Mouse (Mus musculus) lung, embryonic 16.5 days (tissue): ENCODE results near the gene Padi2. TPM values are rescaled to one million over a fixed set of nuclear protein-coding genes. Genes with fewer than 3 reads are reported as not detected.
A peak's percentile ranks its signal among the peaks of the same experiment; 100 is the strongest.

ENCODE experiments used
- ATAC-seq: fragments of 200-750 bp; cut with Nextera tagmentation; 2 replicates; pipeline ENCODE4 v1.8.0; 2017; ENCODE audit warnings: low read depth, mild to moderate bottlenecking, moderate library complexity
- H3K27ac ChIP-seq: fragments of 300-500 bp; sonication (generic); 2 replicates; pipeline ENCODE4 v1.5.1; 2014; ENCODE audit warnings: mild to moderate bottlenecking, control low read depth, low read length
- H3K27me3 ChIP-seq: fragments of 300-500 bp; sonication (generic); 2 replicates; pipeline ENCODE4 v1.6.1; 2014; ENCODE audit warnings: low read depth, low read length, mixed read lengths; ENCODE audit not compliant: control insufficient read depth, insufficient read depth
- H3K36me3 ChIP-seq: fragments of 300-500 bp; sonication (generic); 2 replicates; pipeline ENCODE4 v1.6.1; 2014; ENCODE audit warnings: low read length; ENCODE audit not compliant: control insufficient read depth, insufficient read depth
- H3K4me1 ChIP-seq: fragments of 300-500 bp; sonication (generic); replicated peaks from 2 replicates; pipeline ENCODE4 v1.6.1; 2014; ENCODE audit warnings: low read length, mixed read lengths; ENCODE audit not compliant: control insufficient read depth, insufficient read depth
- H3K4me2 ChIP-seq: fragments of 300-500 bp; sonication (generic); 2 replicates; pipeline ENCODE4 v1.6.1; 2014; ENCODE audit warnings: low read depth, low read length, control low read depth
- H3K4me3 ChIP-seq: fragments of 300-500 bp; sonication (generic); 2 replicates; pipeline ENCODE4 v1.5.1; 2014; ENCODE audit warnings: mild to moderate bottlenecking, low read length, control low read depth
- H3K9ac ChIP-seq: fragments of 300-500 bp; sonication (generic); 2 replicates; pipeline ENCODE4 v1.6.1; 2014; ENCODE audit warnings: low read length, control low read depth
- H3K9me3 ChIP-seq: fragments of 300-500 bp; sonication (generic); 2 replicates; pipeline ENCODE4 v1.6.1; 2016; ENCODE audit warnings: low read length; ENCODE audit not compliant: control insufficient read depth
- WGBS: fragments of 180-500 bp; shearing (Covaris S2); extraction: QIAGEN DNeasy Blood & Tissue Kit; methylation state at CpG from one replicate; pipeline ENCODE4 v1.1.7; 2014; 5-methylcytosine and 5-hydroxymethylcytosine counted together
- polyA plus RNA-seq: library from polyadenylated mRNA; unstranded; fragments of >200 nt; fragmentation: Nextera tagmentation; extraction: Ambion mirVana; gene quantifications from 2 replicates; pipeline ENCODE4 v1.2.1, GENCODE M21; 2015

Padi2 gene
- polyA plus RNA-seq, 1 experiment from 2014 or later, result 2.1 TPM

GRCm38 (mm10) chr4:140959128-140959679 is 53.1 kb downstream of the Padi2 start:
- Histone ChIP-seq H3K27ac (no peak overlapping the region), H3K9me3 (no peaks in the 10 kb centered on the region), H3K36me3 (no peaks in the 10 kb centered on the region), H3K4me3 (no peak overlapping the region), H3K27me3 (peaks cover 5% of the 10 kb centered on the region), H3K4me1 (peaks cover 24% of the 10 kb centered on the region), H3K4me2 (no peak overlapping the region), H3K9ac (no peak overlapping the region)
- WGBS, result 64% methylated on average over 7 of the region's 7 CpGs
- no peak for ATAC-seq

GRCm38 (mm10) chr4:140959715-140960479 is 53.8 kb downstream of the Padi2 start:
- peaks cover 24% of the 10 kb centered on the region for H3K4me1 ChIP-seq
- no peaks in the 10 kb centered on the region for H3K36me3 ChIP-seq
- no peak overlapping the region; the same call in 1 of the 2 replicates for H3K4me2 ChIP-seq
- H3K27me3 ChIP-seq, result peaks cover 5% of the 10 kb centered on the region
- H3K9me3 ChIP-seq, result no peaks in the 10 kb centered on the region
- H3K27ac ChIP-seq, result no peak overlapping the region
- H3K9ac ChIP-seq, result no peak overlapping the region
- no peak for ATAC-seq
- H3K4me3 ChIP-seq, result no peak overlapping the region
- WGBS, result 80% methylated on average over 10 of the region's 10 CpGs

- H3K4me3 ChIP-seq, result peak within 1 kb of the TSS; percentile 94
- peaks cover 24% of the 10 kb centered on the region for H3K4me1 ChIP-seq
These were observed 54.8 kb downstream of the Padi2 start, which contains the start of gene Sdhb for GRCm38 (mm10) chr4:140960781-140961466. Gene Sdhb (plus strand): TSS chr4:140961203.

GRCm38 (mm10) chr4:140961467-140962206 is 55.5 kb downstream of the Padi2 start:
- Histone ChIP-seq H3K4me3 (peak overlapping the region; percentile 94), H3K4me1 (peaks cover 24% of the 10 kb centered on the region), H3K9me3 (no peaks in the 10 kb centered on the region), H3K27me3 (peaks cover 5% of the 10 kb centered on the region), H3K9ac (peak overlapping the region; percentile 90), H3K27ac (peak overlapping the region; percentile 65), H3K4me2 (peak overlapping the region; percentile 67), H3K36me3 (no peaks in the 10 kb centered on the region)
- WGBS, result under 1% methylated on average over 38 of the region's 38 CpGs
- ATAC-seq, result 0 out of 2 replicates have a peak, but pooled peaks have one; percentile 4

More at GRCm38 (mm10) chr4:140960781-140961466, 54.8 kb downstream of the Padi2 start, which contains the start of gene Sdhb:
- Histone ChIP-seq H3K27ac (peak within 1 kb of the TSS; percentile 65), H3K4me2 (peak within 1 kb of the TSS; percentile 67), H3K9ac (peak within 1 kb of the TSS; percentile 90), H3K36me3 (no peaks in the 10 kb centered on the region), H3K27me3 (peaks cover 5% of the 10 kb centered on the region), H3K9me3 (no peaks in the 10 kb centered on the region)
- ATAC-seq, result peak; percentile 97
- WGBS, result 3% methylated on average over 28 of the region's 37 CpGs

DNA sequence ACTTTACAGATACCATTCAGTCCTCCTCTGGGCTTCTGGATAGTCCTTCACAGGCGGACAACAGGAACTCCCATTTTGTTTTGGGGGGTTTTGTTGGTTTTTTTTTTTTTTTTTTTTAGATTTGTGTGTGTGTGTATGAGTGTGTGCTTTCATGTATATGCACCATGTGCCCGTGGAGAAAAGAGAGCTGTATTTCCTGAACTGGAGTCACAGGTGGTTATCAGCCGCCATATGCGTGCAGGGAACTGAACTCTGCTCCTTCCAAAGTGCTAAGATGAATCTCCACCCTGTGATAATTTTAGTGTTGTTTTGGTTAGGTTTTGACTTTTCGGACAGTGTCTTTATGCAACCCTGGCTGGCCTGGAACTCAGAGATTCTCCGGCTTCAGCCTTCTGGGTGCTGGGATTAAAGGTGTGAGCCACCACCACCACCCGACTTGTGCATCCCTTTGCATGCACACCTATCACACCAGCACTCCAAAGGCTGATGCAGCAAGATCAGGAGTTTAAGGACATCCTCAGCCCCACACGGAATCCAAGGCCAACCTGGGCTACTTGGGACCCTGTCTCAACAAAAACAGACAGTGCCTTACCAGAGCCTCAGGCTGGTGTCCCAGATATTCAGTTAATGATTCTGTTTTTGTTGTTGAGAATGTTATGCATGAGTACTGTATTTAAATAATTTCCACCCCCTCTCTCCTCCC is 56.2 kb downstream of the Padi2 start:
- Histone ChIP-seq H3K27ac (no peak overlapping the region), H3K36me3 (0 out of 2 replicates have a peak, but pooled peaks cover 3% of the 10 kb centered on the region), H3K9ac (peak overlapping the region; percentile 90), H3K4me1 (peaks cover 22% of the 10 kb centered on the region), H3K27me3 (no peaks in the 10 kb centered on the region), H3K4me2 (peak overlapping the region; percentile 67), H3K4me3 (peak overlapping the region; percentile 94), H3K9me3 (no peaks in the 10 kb centered on the region)
- ATAC-seq, result no peak
- 55% methylated on average over 8 of the region's 8 CpGs for WGBS

DNA sequence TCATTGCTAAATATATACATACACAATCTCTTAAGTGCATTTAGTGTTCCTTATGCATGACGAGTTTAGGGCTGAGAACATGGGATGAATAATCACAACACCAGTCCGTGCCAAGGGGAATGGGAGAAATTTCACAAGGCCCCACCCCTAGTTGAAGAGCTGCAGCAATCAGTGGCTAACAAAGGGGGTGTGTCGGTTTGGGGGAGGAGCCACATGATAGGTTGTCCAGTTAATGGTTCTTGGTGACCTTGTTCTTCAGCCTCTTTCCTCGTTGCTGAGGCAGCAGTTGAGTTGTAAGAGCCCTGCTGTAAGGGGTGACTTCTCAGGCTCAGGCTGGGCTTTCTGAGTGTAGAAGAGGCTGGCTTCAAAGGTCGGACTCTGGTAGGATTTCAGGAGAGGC is 56.8 kb downstream of the Padi2 start:
- H3K36me3 ChIP-seq, result 0 out of 2 replicates have a peak, but pooled peaks cover 5% of the 10 kb centered on the region
- H3K4me1 ChIP-seq, result peaks cover 19% of the 10 kb centered on the region
- 0 out of 2 replicates have a peak overlapping the region, but pooled peaks have one; percentile 7 for H3K27ac ChIP-seq
- H3K9me3 ChIP-seq, result no peaks in the 10 kb centered on the region
- H3K27me3 ChIP-seq, result no peaks in the 10 kb centered on the region
- WGBS, result 22% methylated on average over 5 of the region's 5 CpGs
- H3K9ac ChIP-seq, result no peak overlapping the region
- peak overlapping the region; percentile 7; the same call in 1 of the 2 replicates for H3K4me2 ChIP-seq
- H3K4me3 ChIP-seq, result no peak overlapping the region
- ATAC-seq, result no peak

- Histone ChIP-seq H3K27ac (no peak overlapping the region), H3K36me3 (peaks cover 5% of the 10 kb centered on the region; the same call in 1 of the 2 replicates), H3K4me1 (peaks cover 19% of the 10 kb centered on the region), H3K27me3 (no peaks in the 10 kb centered on the region), H3K9me3 (no peaks in the 10 kb centered on the region), H3K9ac (no peak overlapping the region), H3K4me3 (no peak overlapping the region), H3K4me2 (no peak overlapping the region)
- 66% methylated on average over 9 of the region's 9 CpGs for WGBS
- no peak for ATAC-seq
These were observed 57.9 kb downstream of the Padi2 start for GRCm38 (mm10) chr4:140963941-140964597.

DNA sequence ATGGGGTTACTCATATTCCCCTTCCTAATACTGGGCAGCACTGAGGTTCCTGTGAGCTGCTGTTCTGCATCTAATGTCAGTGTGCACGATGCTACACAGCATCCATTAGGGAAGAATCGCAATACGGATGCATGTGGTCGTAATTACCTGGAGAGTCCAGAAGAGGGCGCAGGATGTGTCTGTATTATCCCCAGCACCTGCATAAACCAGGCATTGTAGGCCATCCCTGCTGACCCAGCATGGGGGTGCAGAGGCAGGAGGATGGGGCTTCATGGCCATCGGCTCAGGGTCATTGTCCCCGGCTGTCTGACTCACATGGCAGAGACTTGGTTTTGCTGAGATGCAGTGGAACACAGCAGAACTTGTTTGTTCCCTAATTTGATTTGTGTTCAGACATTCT is 58.5 kb downstream of the Padi2 start:
- WGBS, result 10% methylated on average over 7 of the region's 7 CpGs
- Histone ChIP-seq H3K4me3 (no peak overlapping the region), H3K9me3 (no peaks in the 10 kb centered on the region), H3K4me2 (no peak overlapping the region), H3K9ac (no peak overlapping the region), H3K4me1 (peaks cover 19% of the 10 kb centered on the region), H3K36me3 (peaks cover 5% of the 10 kb centered on the region), H3K27me3 (no peaks in the 10 kb centered on the region), H3K27ac (no peak overlapping the region)
- ATAC-seq, result no peak
